Mouse (Mus musculus) liver, embryonic 16.5 days (tissue): ENCODE results near the gene Gpr6. TPM values are rescaled to one million over a fixed set of nuclear protein-coding genes. Genes with fewer than 3 reads are reported as not detected.

Source experiments
- polyA plus RNA-seq: library from polyadenylated mRNA; unstranded; fragments of >200 nt; fragmentation: Nextera tagmentation; extraction: Ambion mirVana; gene quantifications from 2 replicates; pipeline ENCODE4 v1.2.1, GENCODE M21; 2015

The Gpr6 gene
- polyA plus RNA-seq, 1 experiment from 2014 or later, result not detected

Other genes with a start within 250 kb of the Gpr6 start
- 13.3 and 14.2 TPM in 2 replicates for gene Cdc40, start 189.0 kb downstream of the Gpr6 start, polyA plus RNA-seq
- 0.50 and 1.3 TPM in 2 replicates for gene Wasf1, start 188.8 kb downstream of the Gpr6 start, polyA plus RNA-seq
- 7.0 and 7.5 TPM in 2 replicates for gene Fig4, start 231.0 kb upstream of the Gpr6 start, polyA plus RNA-seq
- gene Ak9, start 231.7 kb upstream of the Gpr6 start, polyA plus RNA-seq, result not detected in 2 replicates